In genomic region chr10:115587979-115588378, GRCm38 (mm10) we compare ENCODE assay signal across 8 mouse cellular contexts. TPM values are rescaled to one million over a fixed set of nuclear protein-coding genes. Genes with fewer than 3 reads are reported as not detected.
A peak's percentile ranks its signal among the peaks of the same experiment; 100 is the strongest.
DNase-seq lines count a peak whose midpoint lies in the region; ATAC-seq and TF ChIP-seq lines count a peak whose summit lies in the region.
"Had no signal": no experiment of that assay in that cellular context is flagged by ENCODE, and none has a peak within 500 bp of the region (broad histone marks: within the 10 kb centered on the region; RNA-seq: fewer than 3 reads in every experiment).

No protein-coding gene starts in this region.

- no peak overlapping the region for H3K27ac ChIP-seq in lung, embryonic 14.5 days (ENCODE audit: low read depth)
- no peak overlapping the region for H3K27ac ChIP-seq in forebrain, embryonic 15.5 days (replicated peaks)
- no peak overlapping the region for H3K27ac ChIP-seq in limb, embryonic 15.5 days
- H3K27ac ChIP-seq in stomach, embryonic 14.5 days (ENCODE audit: low read length), result no peak overlapping the region

- TF ChIP-seq CTCF in lung, embryonic 14.5 days (IDR thresholded peaks at IDR 0.05; ENCODE audit: low read depth), result no peak

- 2% methylated on average over 7 of the region's 7 CpGs for WGBS in lung, embryonic 14.5 days
- WGBS in forebrain, embryonic 15.5 days, result 2% methylated on average over 7 of the region's 7 CpGs
- WGBS in limb, embryonic 15.5 days, result 3% methylated on average over 7 of the region's 7 CpGs
- 3% methylated on average over 7 of the region's 7 CpGs for WGBS in stomach, embryonic 14.5 days

- H3K36me3 ChIP-seq in lung, embryonic 14.5 days (ENCODE audit: insufficient read depth), result no peaks in the 10 kb centered on the region
- no peaks in the 10 kb centered on the region for H3K36me3 ChIP-seq in forebrain, embryonic 15.5 days
- no peaks in the 10 kb centered on the region for H3K36me3 ChIP-seq in limb, embryonic 15.5 days
- H3K36me3 ChIP-seq in stomach, embryonic 14.5 days (ENCODE audit: control insufficient read depth, insufficient read depth, low read length), result no peaks in the 10 kb centered on the region

- peaks cover 48% of the 10 kb centered on the region for H3K27me3 ChIP-seq in lung, embryonic 14.5 days (ENCODE audit: insufficient read depth, low read length)
- H3K27me3 ChIP-seq in forebrain, embryonic 15.5 days, result peaks cover 70% of the 10 kb centered on the region
- H3K27me3 ChIP-seq in limb, embryonic 15.5 days, result peaks cover 62% of the 10 kb centered on the region
- peaks cover 12% of the 10 kb centered on the region for H3K27me3 ChIP-seq in stomach, embryonic 14.5 days (ENCODE audit: control insufficient read depth, insufficient read depth, low read length)

- peak overlapping the region; percentile 96 for H3K4me2 ChIP-seq in lung, embryonic 14.5 days
- peak overlapping the region; percentile 96 for H3K4me2 ChIP-seq in forebrain, embryonic 15.5 days (replicated peaks)
- peak overlapping the region; percentile 95 for H3K4me2 ChIP-seq in limb, embryonic 15.5 days
- peak overlapping the region; percentile 94 for H3K4me2 ChIP-seq in stomach, embryonic 14.5 days (replicated peaks; ENCODE audit: low read depth, low read length)

- peak overlapping the region; percentile 50 for H3K4me3 ChIP-seq in lung, embryonic 14.5 days (ENCODE audit: low read depth, low read length)
- H3K4me3 ChIP-seq in forebrain, embryonic 15.5 days, result peak overlapping the region; percentile 55
- peak overlapping the region; percentile 56 for H3K4me3 ChIP-seq in limb, embryonic 15.5 days
- peak overlapping the region; percentile 47 for H3K4me3 ChIP-seq in stomach, embryonic 14.5 days (ENCODE audit: low read depth, low read length)

- peak overlapping the region; percentile 29 for H3K9ac ChIP-seq in lung, embryonic 14.5 days
- H3K9ac ChIP-seq in forebrain, embryonic 15.5 days (replicated peaks), result peak overlapping the region; percentile 46
- H3K9ac ChIP-seq in limb, embryonic 15.5 days, result peak overlapping the region; percentile 26; the same call in 1 of the 2 replicates
- 0 out of 2 replicates have a peak overlapping the region, but pooled peaks have one; percentile 14 for H3K9ac ChIP-seq in stomach, embryonic 14.5 days (replicated peaks; ENCODE audit: low read depth, low read length)

- 0 out of 2 replicates have a peak, but pooled peaks cover 5% of the 10 kb centered on the region for H3K4me1 ChIP-seq in lung, embryonic 14.5 days (ENCODE audit: insufficient read depth)
- peaks cover 28% of the 10 kb centered on the region for H3K4me1 ChIP-seq in forebrain, embryonic 15.5 days
- H3K4me1 ChIP-seq in limb, embryonic 15.5 days, result peaks cover 29% of the 10 kb centered on the region
- H3K4me1 ChIP-seq in stomach, embryonic 14.5 days (ENCODE audit: control insufficient read depth, insufficient read depth, low read length), result peaks cover 8% of the 10 kb centered on the region

- no peak for DNase-seq in lung, embryonic 14.5 days
- DNase-seq in lung, postnatal 4 days, result no peak
- DNase-seq in frontal cortex, postnatal 36 days (ENCODE audit: low spot score in 2 of 2), result no peak
- no peak for DNase-seq in left cerebral cortex, adult 18-20 months (ENCODE audit: low spot score in 2 of 2)

- peak; percentile 1; the same call in 1 of the 2 replicates for ATAC-seq in lung, embryonic 14.5 days (ENCODE audit: insufficient read depth)
- no peak for ATAC-seq in forebrain, embryonic 15.5 days (replicated peaks)
- ATAC-seq in limb, embryonic 15.5 days (ENCODE audit: insufficient number of reproducible peaks, low FRiP score, low TSS enrichment, low read depth), result no peak; the same call in 1 of the 2 replicates
- ATAC-seq in stomach, embryonic 14.5 days (ENCODE audit: insufficient number of reproducible peaks, insufficient read depth, low FRiP score, low read depth), result no peak
- ATAC-seq: activated CD4-positive, CD25-positive, alpha-beta regulatory T cell, adult 4 months had no signal

- H3K9me3 ChIP-seq in lung, embryonic 14.5 days (ENCODE audit: low read depth, low read length), result no peaks in the 10 kb centered on the region
- no peaks in the 10 kb centered on the region for H3K9me3 ChIP-seq in forebrain, embryonic 15.5 days
- no peaks in the 10 kb centered on the region for H3K9me3 ChIP-seq in limb, embryonic 15.5 days
- H3K9me3 ChIP-seq in stomach, embryonic 14.5 days (ENCODE audit: control insufficient read depth, low read depth, low read length), result no peaks in the 10 kb centered on the region

RNA-seq across cellular contexts. Expression of gene Lgr5, which starts 0.4 kb away (rescaled TPM):
- 2.4 and 3.5 TPM in 2 replicates for polyA plus RNA-seq in lung, embryonic 14.5 days (2014; fragmentation: Nextera tagmentation; extraction: Ambion mirVana)
- polyA plus RNA-seq in forebrain, embryonic 15.5 days (2015; fragmentation: Nextera tagmentation; extraction: Ambion mirVana), result 0.39 and 0.41 TPM in 2 replicates
- 9.3 and 11.8 TPM in 2 replicates for polyA plus RNA-seq in limb, embryonic 15.5 days (2015; fragmentation: Nextera tagmentation; extraction: Ambion mirVana)
- 3.5 and 4.6 TPM in 2 replicates for polyA plus RNA-seq in stomach, embryonic 14.5 days (2014; fragmentation: Nextera tagmentation; extraction: Ambion mirVana)
- 1 to 10 TPM; 4.4 to 4.9 TPM for total RNA-seq in left cerebral cortex, adult 18-20 months (2021)

RNA-seq across cellular contexts. Expression of gene A930009A15Rik, which starts 18.2 kb away (rescaled TPM):
- polyA plus RNA-seq in lung, embryonic 14.5 days (2014; fragmentation: Nextera tagmentation; extraction: Ambion mirVana), result not detected in 2 replicates
- not detected in 2 replicates for polyA plus RNA-seq in forebrain, embryonic 15.5 days (2015; fragmentation: Nextera tagmentation; extraction: Ambion mirVana)
- not detected in 2 replicates for polyA plus RNA-seq in limb, embryonic 15.5 days (2015; fragmentation: Nextera tagmentation; extraction: Ambion mirVana)
- polyA plus RNA-seq in stomach, embryonic 14.5 days (2014; fragmentation: Nextera tagmentation; extraction: Ambion mirVana), result not detected in 2 replicates
- total RNA-seq in left cerebral cortex, adult 18-20 months (2021), result not detected
- polyA plus RNA-seq: activated CD4-positive, CD25-positive, alpha-beta regulatory T cell, adult 4 months had no signal
